Mouse (Mus musculus) c-Kit-positive CD71-positive TER-119-positive erythroid progenitor cells, embryonic 14.5 days (primary cell): ENCODE results near the gene Slc36a2.
A peak's percentile ranks its signal among the peaks of the same experiment; 100 is the strongest.

Source experiments
- DNase-seq: peaks from one replicate; pipeline ENCODE4 v3.0.0-alpha.2; 2013; ENCODE audit warnings: low spot score

Slc36a2 gene

DNA sequence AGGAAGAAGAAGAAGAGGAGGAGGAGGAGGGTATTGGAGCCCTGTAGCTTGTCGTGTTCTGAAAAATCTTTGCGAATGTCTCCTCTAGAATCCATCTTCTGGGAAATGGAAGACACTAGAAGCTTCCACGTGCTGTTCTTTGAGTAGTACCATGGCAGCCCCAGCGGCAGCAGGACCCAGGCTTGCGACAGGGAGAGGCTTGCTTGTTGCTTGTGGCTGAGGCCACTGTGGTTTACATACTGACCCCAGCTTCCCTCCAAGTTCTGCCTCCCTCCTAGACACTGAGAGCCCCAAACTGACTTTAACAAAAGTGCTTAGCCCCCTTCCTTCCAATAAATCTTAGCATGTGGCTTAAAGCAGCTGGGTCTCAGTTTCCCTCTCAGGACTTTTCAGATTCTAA is 631 bp downstream of the Slc36a2 start:
- DNase-seq, result no peak

DNA sequence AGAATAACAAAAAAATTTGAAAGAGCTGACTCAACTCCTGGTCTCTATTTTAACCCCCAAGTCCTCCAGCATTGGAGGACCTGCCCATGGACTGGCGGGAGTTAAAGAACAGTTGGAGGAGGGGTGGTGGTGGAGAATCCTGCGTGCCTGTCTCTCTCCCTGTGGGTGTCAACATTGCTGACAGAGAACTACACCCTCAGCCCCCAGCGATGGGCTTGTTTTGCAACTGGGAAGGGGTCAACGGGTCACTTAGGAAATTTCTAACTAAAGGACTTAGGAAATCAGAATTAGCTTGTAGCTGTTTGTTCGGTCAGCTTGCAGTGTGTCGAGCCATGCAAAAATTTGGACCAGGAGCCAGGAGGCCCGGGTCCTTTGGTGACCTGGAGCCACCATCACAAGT is 1.8 kb downstream of the Slc36a2 start:
- no peak for DNase-seq

- DNase-seq, result no peak
These were observed 5.0 kb downstream of the Slc36a2 start for GRCm38 (mm10) chr11:55179856-55180255.

DNA sequence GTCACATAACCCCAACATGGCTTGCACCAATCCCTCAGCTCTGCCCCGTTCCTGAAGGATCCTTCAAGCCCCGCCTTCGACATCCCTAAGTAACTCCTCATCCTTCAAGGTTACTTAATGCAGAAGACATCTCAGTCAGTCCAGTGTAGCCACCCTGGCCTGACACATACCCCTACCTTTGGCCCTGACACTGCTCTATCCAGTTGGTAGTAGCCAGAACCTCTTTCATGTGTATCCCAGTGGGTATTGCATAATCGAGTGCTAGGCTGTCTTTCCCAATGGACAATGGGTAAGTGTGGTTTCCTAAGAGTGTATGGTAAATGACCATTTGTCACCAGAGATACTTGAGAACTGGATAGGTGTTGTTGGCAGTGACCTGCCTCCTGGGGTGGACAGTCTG is 6.0 kb downstream of the Slc36a2 start:
- no peak for DNase-seq

- DNase-seq, result no peak
These were observed 14.4 kb downstream of the Slc36a2 start for GRCm38 (mm10) chr11:55170501-55170900.

GRCm38 (mm10) chr11:55168914-55169313 is 16.0 kb downstream of the Slc36a2 start:
- DNase-seq, result no peak

DNA sequence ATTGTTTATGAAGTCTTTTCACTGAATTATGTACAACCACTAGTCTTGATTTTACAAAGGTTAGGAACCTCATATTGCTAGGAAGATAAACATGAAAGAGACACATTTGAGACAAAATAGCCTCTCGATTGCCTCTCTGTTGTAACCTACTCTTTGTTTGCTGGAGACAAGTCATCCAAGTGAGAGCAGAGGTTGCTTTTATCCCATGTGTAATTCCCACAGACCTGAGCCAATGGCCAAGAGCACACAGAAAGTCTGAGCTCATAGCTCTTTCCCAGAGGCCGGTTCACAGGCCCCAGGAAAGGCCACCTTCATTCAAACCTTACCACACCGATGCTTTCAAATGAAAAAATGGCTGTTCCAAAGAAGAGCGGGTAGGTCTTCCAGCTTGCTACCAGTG is 16.4 kb downstream of the Slc36a2 start:
- no peak for DNase-seq

DNA sequence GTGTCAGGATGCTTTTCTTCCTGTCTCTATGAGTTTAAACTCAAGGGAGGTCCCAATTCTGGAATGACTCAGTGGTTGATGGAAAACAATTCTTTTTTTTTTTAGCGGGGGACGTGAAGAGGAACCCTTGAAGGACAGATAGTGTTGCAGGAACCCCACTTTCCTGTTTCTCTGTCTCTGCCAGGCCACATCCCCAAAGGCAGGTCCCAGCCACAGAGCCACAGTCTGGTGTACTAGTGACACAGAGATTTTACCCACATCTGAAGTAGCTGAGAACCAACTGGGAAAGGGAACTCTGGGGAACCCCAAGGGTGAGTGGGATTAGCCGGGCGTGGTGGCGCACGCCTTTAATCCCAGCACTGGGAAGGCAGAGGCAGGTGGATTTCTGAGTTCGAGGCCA is 19.1 kb downstream of the Slc36a2 start:
- DNase-seq, result no peak

- DNase-seq, result peak; percentile 37
These were observed 20.2 kb downstream of the Slc36a2 start for GRCm38 (mm10) chr11:55164723-55165122.

DNA sequence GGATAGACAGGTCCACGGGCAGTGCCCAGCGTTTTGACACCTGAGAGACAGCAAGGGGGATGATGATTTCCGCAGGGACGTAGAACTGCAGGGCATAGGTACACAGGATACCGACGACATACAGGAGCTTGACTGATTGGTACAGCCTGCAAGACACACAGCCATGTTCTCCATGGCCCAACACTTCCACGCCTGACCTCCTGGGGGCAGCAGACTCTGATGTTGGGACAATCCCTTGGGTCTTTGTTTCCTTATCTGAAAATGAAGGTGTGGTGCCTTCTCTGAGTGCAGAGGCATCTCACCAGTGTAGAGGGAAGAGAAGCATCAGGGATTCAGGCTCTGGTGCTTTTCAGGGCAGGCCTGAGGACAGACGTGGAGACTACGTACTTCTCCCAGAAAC is 22.2 kb downstream of the Slc36a2 start:
- DNase-seq, result peak; percentile 21

GRCm38 (mm10) chr11:55158785-55159359 is 26.0 kb downstream of the Slc36a2 start:
- DNase-seq, result peak; percentile 68

DNA sequence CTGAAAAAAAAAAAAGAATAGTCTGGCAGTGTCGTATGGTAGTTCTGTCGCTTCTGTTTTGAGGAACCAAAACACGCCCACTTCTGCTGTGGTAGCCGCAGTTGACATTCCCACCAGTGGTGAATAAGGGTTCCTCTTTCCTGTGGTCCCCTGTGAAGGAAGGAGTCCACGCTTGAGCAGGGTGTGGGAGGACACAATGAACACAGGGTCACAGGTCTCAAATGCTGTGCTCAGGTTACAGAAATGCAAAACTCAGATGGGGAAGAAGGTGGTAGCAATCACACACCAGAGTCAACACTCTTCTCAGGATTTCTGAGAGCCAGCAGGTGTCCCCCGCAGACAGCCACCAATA is 29.8 kb downstream of the Slc36a2 start:
- no peak for DNase-seq

- DNase-seq, result no peak
These were observed 30.3 kb downstream of the Slc36a2 start for GRCm38 (mm10) chr11:55154398-55155069.

DNA sequence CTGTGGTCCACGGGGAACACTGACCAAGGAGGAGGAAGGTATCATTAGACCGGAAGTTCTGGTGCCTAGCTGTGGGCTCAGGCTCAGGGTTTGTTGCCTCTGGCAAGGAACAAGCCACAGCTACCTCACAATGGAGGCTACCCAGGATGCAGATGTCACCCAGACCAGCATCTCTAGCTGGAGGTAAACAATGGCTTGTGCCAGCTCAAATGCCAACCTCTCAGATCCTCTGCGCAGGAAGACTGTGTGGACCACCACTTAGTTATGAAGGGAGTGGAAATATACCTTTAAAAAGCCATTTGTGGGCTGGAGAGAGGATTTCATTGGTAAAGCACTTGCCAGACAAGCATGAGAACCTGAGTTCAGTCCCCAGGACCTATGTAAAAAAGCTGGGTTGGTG is 33.3 kb downstream of the Slc36a2 start, which contains the start of gene Slc36a3:
TSS of gene Slc36a3 (minus strand) at position 101 of the 400 bp plus-strand sequence.
- DNase-seq, result no peak

GRCm38 (mm10) chr11:55148461-55148860 is 36.4 kb downstream of the Slc36a2 start:
- no peak for DNase-seq

DNA sequence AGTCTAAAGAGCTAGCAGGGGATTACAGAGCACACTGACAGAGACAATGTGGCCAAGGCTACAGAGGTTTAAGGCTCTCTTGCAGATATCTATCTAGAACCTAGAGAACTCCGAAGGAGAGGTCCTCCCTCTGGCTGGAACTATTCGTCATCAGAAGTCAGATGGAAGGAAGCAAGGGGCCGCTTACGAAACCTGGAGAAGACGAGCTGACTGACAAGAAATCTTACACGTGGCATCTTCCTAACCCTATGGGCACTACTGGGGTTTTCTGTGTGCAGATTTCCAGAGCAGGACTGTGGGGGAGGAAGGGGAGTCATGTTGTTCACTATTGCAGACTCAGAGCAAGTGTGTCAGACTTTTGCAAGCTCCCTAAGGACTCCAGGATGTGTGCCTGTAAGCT is 37.5 kb downstream of the Slc36a2 start:
- DNase-seq, result no peak

DNA sequence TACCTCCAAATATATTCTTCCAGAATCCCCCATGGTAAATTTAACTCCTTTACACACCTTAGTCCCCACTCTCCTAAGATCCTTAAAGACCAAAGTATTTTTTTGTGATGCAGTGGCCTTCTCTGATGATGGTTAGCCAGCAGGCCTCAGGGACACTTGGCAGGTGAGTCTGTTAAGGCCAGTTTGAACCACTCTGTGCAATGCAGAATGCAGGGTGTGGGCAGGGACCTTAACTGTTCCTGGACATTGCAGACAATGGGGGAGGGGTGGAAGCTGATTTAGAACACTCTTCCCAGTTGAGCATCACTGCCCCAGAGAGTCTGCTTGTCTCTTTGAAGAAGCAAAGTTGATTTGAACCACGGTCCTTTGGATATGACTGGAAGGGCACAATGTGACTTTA is 38.0 kb downstream of the Slc36a2 start:
- no peak for DNase-seq

- DNase-seq, result no peak
These were observed 40.9 kb downstream of the Slc36a2 start for GRCm38 (mm10) chr11:55144011-55144410.

- no peak for DNase-seq
These were observed 43.4 kb downstream of the Slc36a2 start for GRCm38 (mm10) chr11:55141502-55141901.

- no peak for DNase-seq
These were observed 47.2 kb downstream of the Slc36a2 start for GRCm38 (mm10) chr11:55137646-55138045.

DNA sequence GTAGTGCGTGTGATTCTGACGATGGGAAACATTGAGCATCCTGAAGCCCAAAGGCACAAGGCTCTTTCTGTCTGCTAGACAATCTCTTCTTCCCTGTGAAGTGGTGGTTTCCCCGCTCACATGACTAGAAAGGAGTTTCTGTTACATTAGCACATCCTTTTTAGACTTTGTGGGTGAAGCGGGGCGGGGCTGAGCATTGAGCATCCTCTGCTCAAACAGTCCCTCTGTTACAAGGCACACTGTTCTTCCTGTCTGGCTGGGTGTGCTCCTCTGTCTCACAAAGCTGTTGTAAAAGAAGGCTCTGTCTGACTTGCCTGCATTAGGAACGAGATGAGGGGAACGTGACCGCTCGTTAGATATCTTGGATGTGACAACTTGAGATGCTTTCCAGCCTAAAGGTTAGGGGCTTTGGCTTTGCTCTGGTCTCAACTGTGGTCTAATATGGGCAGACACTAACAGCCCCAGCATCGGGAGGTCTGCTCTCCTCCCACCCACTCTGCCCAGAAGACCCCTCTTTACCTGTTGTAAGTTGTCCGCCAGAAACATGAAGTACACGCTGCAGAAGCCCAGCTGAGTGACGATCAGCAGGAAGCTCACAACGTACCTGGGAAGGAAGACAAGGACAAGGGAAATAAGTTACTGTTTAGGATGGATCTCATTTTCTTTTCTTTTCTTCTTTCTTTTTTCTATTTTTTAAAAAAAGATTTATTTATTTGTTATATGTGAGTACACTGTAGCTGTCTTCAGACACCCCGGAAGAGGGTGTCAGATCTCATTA is 47.9 kb downstream of the Slc36a2 start:
- DNase-seq, result no peak

GRCm38 (mm10) chr11:55134871-55135270 is 50.0 kb downstream of the Slc36a2 start:
- DNase-seq, result no peak

- no peak for DNase-seq
These were observed 50.5 kb downstream of the Slc36a2 start for GRCm38 (mm10) chr11:55134407-55134806.
